Mouse (Mus musculus): ENCODE measurements around the gene Proser1. TPM values are rescaled to one million over a fixed set of nuclear protein-coding genes. Genes with fewer than 3 reads are reported as not detected.

The Proser1 gene
- polyA plus RNA-seq, 1 experiment: 17.9 TPM

- peak in 1 of 2 experiments; percentile 19 for DNase-seq (ENCODE audit: extremely low spot score in 1 of 2, low spot score in 1 of 2)
Measured at GRCm38 (mm10) chr3:53464146-53464698, 756 bp downstream of the Proser1 start.

- no peak for DNase-seq (ENCODE audit: extremely low spot score in 1 of 2, low spot score in 1 of 2)
Measured at GRCm38 (mm10) chr3:53465330-53465729, 1.9 kb downstream of the Proser1 start.

GRCm38 (mm10) chr3:53466481-53466880 is 3.0 kb downstream of the Proser1 start:
- DNase-seq (ENCODE audit: extremely low spot score in 1 of 2, low spot score in 1 of 2): no peak

- no peak for DNase-seq (ENCODE audit: extremely low spot score in 1 of 2, low spot score in 1 of 2)
Measured at GRCm38 (mm10) chr3:53467356-53467755, 3.9 kb downstream of the Proser1 start.

- DNase-seq (ENCODE audit: extremely low spot score in 1 of 2, low spot score in 1 of 2): no peak
Measured at GRCm38 (mm10) chr3:53469650-53470049, 6.2 kb downstream of the Proser1 start.

- DNase-seq (ENCODE audit: extremely low spot score in 1 of 2, low spot score in 1 of 2): no peak
Measured at GRCm38 (mm10) chr3:53472061-53472460, 8.6 kb downstream of the Proser1 start.

- no peak for DNase-seq (ENCODE audit: extremely low spot score in 1 of 2, low spot score in 1 of 2)
Measured at GRCm38 (mm10) chr3:53474179-53474578, 10.7 kb downstream of the Proser1 start.

- peak in 1 of 2 experiments; percentile 48 for DNase-seq (ENCODE audit: extremely low spot score in 1 of 2, low spot score in 1 of 2)
Measured at GRCm38 (mm10) chr3:53475889-53476288, 12.4 kb downstream of the Proser1 start.

- no peak for DNase-seq (ENCODE audit: extremely low spot score in 1 of 2, low spot score in 1 of 2)
Measured at GRCm38 (mm10) chr3:53477468-53477867, 14.0 kb downstream of the Proser1 start.

GRCm38 (mm10) chr3:53478419-53479046 is 15.1 kb downstream of the Proser1 start:
- DNase-seq (ENCODE audit: extremely low spot score in 1 of 2, low spot score in 1 of 2): no peak

- no peak for DNase-seq (ENCODE audit: extremely low spot score in 1 of 2, low spot score in 1 of 2)
Measured at GRCm38 (mm10) chr3:53483414-53484059, 20.1 kb downstream of the Proser1 start.

GRCm38 (mm10) chr3:53486561-53486960 is 23.1 kb downstream of the Proser1 start:
- no peak for DNase-seq (ENCODE audit: extremely low spot score in 1 of 2, low spot score in 1 of 2)

GRCm38 (mm10) chr3:53486996-53487576 is 23.6 kb downstream of the Proser1 start:
- DNase-seq (ENCODE audit: extremely low spot score in 1 of 2, low spot score in 1 of 2): no peak

GRCm38 (mm10) chr3:53488353-53488752 is 24.9 kb downstream of the Proser1 start, which contains the start of gene Stoml3:
TSS of gene Stoml3 (plus strand) at chr3:53488653.
- DNase-seq (ENCODE audit: extremely low spot score in 1 of 2, low spot score in 1 of 2): no peak

- DNase-seq (ENCODE audit: extremely low spot score in 1 of 2, low spot score in 1 of 2): no peak
Measured at GRCm38 (mm10) chr3:53498351-53498905, 35.0 kb downstream of the Proser1 start.

GRCm38 (mm10) chr3:53502428-53502827 is 39.0 kb downstream of the Proser1 start:
- DNase-seq (ENCODE audit: extremely low spot score in 1 of 2, low spot score in 1 of 2): peak in 1 of 2 experiments; percentile 13

- no peak for DNase-seq (ENCODE audit: extremely low spot score in 1 of 2, low spot score in 1 of 2)
Measured at GRCm38 (mm10) chr3:53513096-53513495, 49.6 kb downstream of the Proser1 start.

GRCm38 (mm10) chr3:53514221-53515065 is 51.0 kb downstream of the Proser1 start:
- no peak for DNase-seq (ENCODE audit: extremely low spot score in 1 of 2, low spot score in 1 of 2)

GRCm38 (mm10) chr3:53522794-53523193 is 59.3 kb downstream of the Proser1 start:
- DNase-seq (ENCODE audit: extremely low spot score in 1 of 2, low spot score in 1 of 2): peak in 1 of 2 experiments; percentile 17

GRCm38 (mm10) chr3:53525737-53526136 is 62.3 kb downstream of the Proser1 start:
- peak; percentile 73 to 93 for DNase-seq (ENCODE audit: extremely low spot score in 1 of 2, low spot score in 1 of 2)

Measured in frontal cortex, adult 2 months (tissue).